Mouse (Mus musculus): ENCODE measurements at regions not wholly inside any gene's neighbourhood (a gene's known extent, or its start where the extent isn't known, plus 50 kb on each side); places are given as distances from the start of the nearest gene placed in this dataset.

- intact Hi-C loops (cut with DNase I) = no loop called here
- no peak for DNase-seq (ENCODE audit: low spot score in 2 of 2)
Measured at GRCm38 (mm10) chr10:67339371-67339929, 54.3 kb upstream of the Nrbf2 start.

- intact Hi-C loops (cut with DNase I) = no loop called here
- no peak for DNase-seq (ENCODE audit: low spot score in 2 of 2)
Measured at GRCm38 (mm10) chr10:67344722-67345121, 59.6 kb upstream of the Nrbf2 start.

- intact Hi-C loops (cut with DNase I) = no loop called here
Measured at GRCm38 (mm10) chr10:67350956-67351355, 65.9 kb upstream of the Nrbf2 start.

GRCm38 (mm10) chr10:67360793-67361192 is 75.7 kb upstream of the Nrbf2 start:
- intact Hi-C loops (cut with DNase I) = no loop called here

More at GRCm38 (mm10) chr10:67350956-67351355, 65.9 kb upstream of the Nrbf2 start:
- DNase-seq (ENCODE audit: low spot score in 2 of 2) = no peak

GRCm38 (mm10) chr10:67361281-67361680 is 76.2 kb upstream of the Nrbf2 start:
- intact Hi-C loops (cut with DNase I) = no loop called here
- DNase-seq (ENCODE audit: low spot score in 2 of 2) = no peak

More at GRCm38 (mm10) chr10:67360793-67361192, 75.7 kb upstream of the Nrbf2 start:
- DNase-seq (ENCODE audit: low spot score in 2 of 2) = peak; percentile 77 to 86

- no peak for DNase-seq (ENCODE audit: low spot score in 2 of 2)
- intact Hi-C loops (cut with DNase I) = no loop called here
Measured at GRCm38 (mm10) chr10:67364595-67364994, 79.5 kb upstream of the Nrbf2 start.

GRCm38 (mm10) chr10:67365158-67365557 is 80.1 kb upstream of the Nrbf2 start:
- DNase-seq (ENCODE audit: low spot score in 2 of 2) = no peak
- intact Hi-C loops (cut with DNase I) = no loop called here

GRCm38 (mm10) chr10:67372569-67373161 is 87.6 kb upstream of the Nrbf2 start:
- intact Hi-C loops (cut with DNase I) = no loop called here
- no peak for DNase-seq (ENCODE audit: low spot score in 2 of 2)

GRCm38 (mm10) chr10:67376638-67377037 is 91.5 kb upstream of the Nrbf2 start:
- intact Hi-C loops (cut with DNase I) = no loop called here
- no peak for DNase-seq (ENCODE audit: low spot score in 2 of 2)

- no peak for DNase-seq (ENCODE audit: low spot score in 2 of 2)
- intact Hi-C loops (cut with DNase I) = no loop called here
Measured at GRCm38 (mm10) chr10:67377643-67378223, 92.6 kb upstream of the Nrbf2 start.

- intact Hi-C loops (cut with DNase I) = no loop called here
Measured at GRCm38 (mm10) chr10:67380174-67380573, 95.1 kb upstream of the Nrbf2 start.

GRCm38 (mm10) chr10:67383352-67383751 is 98.2 kb upstream of the Nrbf2 start:
- no peak for DNase-seq (ENCODE audit: low spot score in 2 of 2)
- intact Hi-C loops (cut with DNase I) = no loop called here

More at GRCm38 (mm10) chr10:67380174-67380573, 95.1 kb upstream of the Nrbf2 start:
- DNase-seq (ENCODE audit: low spot score in 2 of 2) = no peak

- no peak for DNase-seq (ENCODE audit: low spot score in 2 of 2)
- intact Hi-C loops (cut with DNase I) = no loop called here
Measured at GRCm38 (mm10) chr10:67383802-67384567, 98.9 kb upstream of the Nrbf2 start.

GRCm38 (mm10) chr10:67384568-67384958 is 99.5 kb upstream of the Nrbf2 start:
- intact Hi-C loops (cut with DNase I) = no loop called here
- no peak for DNase-seq (ENCODE audit: low spot score in 2 of 2)

- intact Hi-C loops (cut with DNase I) = no loop called here
- DNase-seq (ENCODE audit: low spot score in 2 of 2) = no peak
Measured at GRCm38 (mm10) chr10:67385966-67386365, 100.9 kb upstream of the Nrbf2 start.

- intact Hi-C loops (cut with DNase I) = no loop called here
- DNase-seq (ENCODE audit: low spot score in 2 of 2) = no peak
Measured at GRCm38 (mm10) chr10:67388755-67389154, 103.7 kb upstream of the Nrbf2 start.

- no peak for DNase-seq (ENCODE audit: low spot score in 2 of 2)
- intact Hi-C loops (cut with DNase I) = no loop called here
Measured at GRCm38 (mm10) chr10:67400434-67400833, 115.3 kb upstream of the Nrbf2 start.

- no peak for DNase-seq (ENCODE audit: low spot score in 2 of 2)
- intact Hi-C loops (cut with DNase I) = no loop called here
Measured at GRCm38 (mm10) chr10:67401409-67401808, 116.3 kb upstream of the Nrbf2 start.

GRCm38 (mm10) chr10:67417529-67417928 is 117.7 kb upstream of the Egr2 start:
- no peak for DNase-seq (ENCODE audit: low spot score in 2 of 2)
- intact Hi-C loops (cut with DNase I) = no loop called here

- intact Hi-C loops (cut with DNase I) = no loop called here
- no peak for DNase-seq (ENCODE audit: low spot score in 2 of 2)
Measured at GRCm38 (mm10) chr10:67420761-67421160, 114.5 kb upstream of the Egr2 start.

GRCm38 (mm10) chr10:67425407-67425806 is 109.9 kb upstream of the Egr2 start:
- intact Hi-C loops (cut with DNase I) = no loop called here

More at GRCm38 (mm10) chr10:67425407-67425806, 109.9 kb upstream of the Egr2 start:
- no peak for DNase-seq (ENCODE audit: low spot score in 2 of 2)
